9 mouse cellular contexts compared by ENCODE assay signal in genomic region chr13:55328171-55328570, GRCm38 (mm10). TPM values are rescaled to one million over a fixed set of nuclear protein-coding genes. Genes with fewer than 3 reads are reported as not detected.
DNase-seq lines count a peak whose midpoint lies in the region; ATAC-seq and TF ChIP-seq lines count a peak whose summit lies in the region.
"Had no signal": no experiment of that assay in that cellular context is flagged by ENCODE, and none has a peak within 500 bp of the region (broad histone marks: within the 10 kb centered on the region; RNA-seq: fewer than 3 reads in every experiment).

No protein-coding gene starts in this region.

- H3K4me2 ChIP-seq in kidney, postnatal 0 days (ENCODE audit: low read length), result peak overlapping the region; percentile 68
- H3K4me2 ChIP-seq in embryonic facial prominence, embryonic 14.5 days (ENCODE audit: low read depth, low read length), result peak overlapping the region; percentile 92
- peak overlapping the region; percentile 89 for H3K4me2 ChIP-seq in intestine, embryonic 15.5 days (replicated peaks)
- H3K4me2 ChIP-seq in midbrain, postnatal 0 days (ENCODE audit: low read depth, low read length, poor library complexity, severe bottlenecking), result peak overlapping the region; percentile 95; the same call in 1 of the 2 replicates

- ATAC-seq in kidney, postnatal 0 days (replicated peaks; ENCODE audit: low FRiP score, low read depth), result no peak
- ATAC-seq in embryonic facial prominence, embryonic 14.5 days (ENCODE audit: low read depth), result no peak
- no peak for ATAC-seq in intestine, embryonic 15.5 days
- ATAC-seq in midbrain, postnatal 0 days (ENCODE audit: low FRiP score), result no peak

- peaks cover 25% of the 10 kb centered on the region for H3K36me3 ChIP-seq in kidney, postnatal 0 days (ENCODE audit: insufficient read depth, low read length)
- peaks cover 32% of the 10 kb centered on the region for H3K36me3 ChIP-seq in embryonic facial prominence, embryonic 14.5 days (ENCODE audit: control insufficient read depth, insufficient read depth, low read length)
- peaks cover 16% of the 10 kb centered on the region for H3K36me3 ChIP-seq in intestine, embryonic 15.5 days
- H3K36me3 ChIP-seq in midbrain, postnatal 0 days (ENCODE audit: insufficient read depth, low read length), result peaks cover 15% of the 10 kb centered on the region

- 0 out of 2 replicates have a peak overlapping the region, but pooled peaks have one; percentile 3 for H3K9ac ChIP-seq in kidney, postnatal 0 days (ENCODE audit: low read depth, low read length)
- peak overlapping the region; percentile 73 for H3K9ac ChIP-seq in embryonic facial prominence, embryonic 14.5 days (ENCODE audit: low read depth, low read length)
- H3K9ac ChIP-seq in intestine, embryonic 15.5 days, result peak overlapping the region; percentile 72; the same call in 1 of the 2 replicates
- no peak overlapping the region for H3K9ac ChIP-seq in midbrain, postnatal 0 days (replicated peaks; ENCODE audit: low read length, poor library complexity, severe bottlenecking)

- TF ChIP-seq CTCF in kidney, postnatal 0 days (IDR thresholded peaks at IDR 0.05; ENCODE audit: low read depth), result no peak
- no peak for TF ChIP-seq CTCF in midbrain, postnatal 0 days (IDR thresholded peaks at IDR 0.05)

- H3K4me3 ChIP-seq in kidney, postnatal 0 days (replicated peaks; ENCODE audit: low read depth, low read length), result peak overlapping the region; percentile 50; the same call in 1 of the 2 replicates
- H3K4me3 ChIP-seq in embryonic facial prominence, embryonic 14.5 days (ENCODE audit: low read depth, low read length), result peak overlapping the region; percentile 75
- peak overlapping the region; percentile 83 for H3K4me3 ChIP-seq in intestine, embryonic 15.5 days (replicated peaks)
- H3K4me3 ChIP-seq in midbrain, postnatal 0 days (ENCODE audit: low read depth, low read length), result no peak overlapping the region

- H3K27ac ChIP-seq in kidney, postnatal 0 days, result no peak overlapping the region
- no peak overlapping the region for H3K27ac ChIP-seq in embryonic facial prominence, embryonic 14.5 days (replicated peaks; ENCODE audit: low read depth, low read length)
- H3K27ac ChIP-seq in intestine, embryonic 15.5 days, result no peak overlapping the region
- H3K27ac ChIP-seq in midbrain, postnatal 0 days (ENCODE audit: low read depth, low read length), result no peak overlapping the region
- H3K27ac ChIP-seq: macrophage had no signal

- peaks cover 15% of the 10 kb centered on the region for H3K4me1 ChIP-seq in kidney, postnatal 0 days (replicated peaks; ENCODE audit: insufficient read depth, low read length)
- peaks cover 22% of the 10 kb centered on the region for H3K4me1 ChIP-seq in embryonic facial prominence, embryonic 14.5 days (ENCODE audit: control insufficient read depth, insufficient read depth, low read length)
- H3K4me1 ChIP-seq in intestine, embryonic 15.5 days (replicated peaks), result peaks cover 44% of the 10 kb centered on the region
- peaks cover 8% of the 10 kb centered on the region for H3K4me1 ChIP-seq in midbrain, postnatal 0 days (ENCODE audit: insufficient read depth, low read length)

- no peaks in the 10 kb centered on the region for H3K27me3 ChIP-seq in kidney, postnatal 0 days (ENCODE audit: insufficient read depth, low read length)
- H3K27me3 ChIP-seq in embryonic facial prominence, embryonic 14.5 days (replicated peaks; ENCODE audit: control insufficient read depth, insufficient read depth, low read length), result no peaks in the 10 kb centered on the region
- no peaks in the 10 kb centered on the region for H3K27me3 ChIP-seq in intestine, embryonic 15.5 days (replicated peaks)
- no peaks in the 10 kb centered on the region for H3K27me3 ChIP-seq in midbrain, postnatal 0 days (ENCODE audit: insufficient read depth, low read length)

- WGBS in kidney, postnatal 0 days, result 84% methylated on average over 6 of the region's 6 CpGs
- WGBS in embryonic facial prominence, embryonic 14.5 days, result 80% methylated on average over 6 of the region's 6 CpGs
- WGBS in intestine, embryonic 15.5 days, result 87% methylated on average over 6 of the region's 6 CpGs
- 84% methylated on average over 6 of the region's 6 CpGs for WGBS in midbrain, postnatal 0 days

- intact Hi-C loops in left cerebral cortex, postnatal 36 days (cut with DNase I), result no loop called here

- H3K9me3 ChIP-seq in kidney, postnatal 0 days (replicated peaks; ENCODE audit: low read length), result no peaks in the 10 kb centered on the region
- H3K9me3 ChIP-seq in embryonic facial prominence, embryonic 14.5 days (ENCODE audit: control insufficient read depth, low read length), result no peaks in the 10 kb centered on the region
- H3K9me3 ChIP-seq in intestine, embryonic 15.5 days, result no peaks in the 10 kb centered on the region
- no peaks in the 10 kb centered on the region for H3K9me3 ChIP-seq in midbrain, postnatal 0 days (ENCODE audit: low read length)

- DNase-seq in kidney, postnatal 0 days (ENCODE audit: low spot score), result no peak
- no peak for DNase-seq in kidney, postnatal 4 days
- no peak for DNase-seq in embryonic facial prominence, embryonic 14.5 days (ENCODE audit: low spot score)
- no peak for DNase-seq in midbrain, postnatal 0 days (ENCODE audit: low spot score)
- no peak for DNase-seq in layer of hippocampus, adult 18-20 months (ENCODE audit: low spot score in 2 of 2)
- no peak for DNase-seq in adrenal gland, postnatal 25 days
- no peak for DNase-seq in left cerebral cortex, postnatal 36 days (ENCODE audit: low spot score in 2 of 2)

RNA-seq across cellular contexts. Expression of gene Mxd3, which starts 1.5 kb away (rescaled TPM):
- polyA plus RNA-seq in kidney, postnatal 0 days (2015; fragmentation: Nextera tagmentation; extraction: Ambion mirVana), result 14.9 and 15.1 TPM in 2 replicates
- polyA plus RNA-seq in embryonic facial prominence, embryonic 14.5 days (2014; fragmentation: Nextera tagmentation; extraction: Ambion mirVana), result 36.0 and 39.4 TPM in 2 replicates
- 22.3 and 26.0 TPM in 2 replicates for polyA plus RNA-seq in intestine, embryonic 15.5 days (2015; fragmentation: Nextera tagmentation; extraction: Ambion mirVana)
- 6.6 and 7.2 TPM in 2 replicates for total RNA-seq in midbrain, postnatal 0 days (2014; rRNA removed)
- polyA plus RNA-seq in midbrain, postnatal 0 days (2015; fragmentation: Nextera tagmentation; extraction: Ambion mirVana), result 3.5 and 3.6 TPM in 2 replicates
- 1 to 10 TPM in 1 of 2 experiments, under 1 TPM in 1; 0.79 to 1.2 TPM for total RNA-seq in layer of hippocampus, adult 18-20 months (2021)
- 5.0 and 8.3 TPM in 2 replicates for total RNA-seq in adrenal gland, postnatal 25 days (2021)
- total RNA-seq in left cerebral cortex, postnatal 36 days (2021), result 1 to 10 TPM; 1.4 to 2.5 TPM

RNA-seq across cellular contexts. Expression of gene Rab24, which starts 6.4 kb away (rescaled TPM):
- 84.8 and 93.1 TPM in 2 replicates for polyA plus RNA-seq in kidney, postnatal 0 days (2015; fragmentation: Nextera tagmentation; extraction: Ambion mirVana)
- 92.1 and 102 TPM in 2 replicates for polyA plus RNA-seq in embryonic facial prominence, embryonic 14.5 days (2014; fragmentation: Nextera tagmentation; extraction: Ambion mirVana)
- polyA plus RNA-seq in intestine, embryonic 15.5 days (2015; fragmentation: Nextera tagmentation; extraction: Ambion mirVana), result 83.2 and 101 TPM in 2 replicates
- 70.0 and 88.1 TPM in 2 replicates for total RNA-seq in midbrain, postnatal 0 days (2014; rRNA removed)
- polyA plus RNA-seq in midbrain, postnatal 0 days (2015; fragmentation: Nextera tagmentation; extraction: Ambion mirVana), result 83.2 and 84.2 TPM in 2 replicates
- total RNA-seq in layer of hippocampus, adult 18-20 months (2021), result 10 to 100 TPM; 79.1 to 82.6 TPM
- total RNA-seq in adrenal gland, postnatal 25 days (2021), result 58.0 and 87.0 TPM in 2 replicates
- total RNA-seq in left cerebral cortex, postnatal 36 days (2021), result 10 to 100 TPM; 80.9 to 86.8 TPM

RNA-seq across cellular contexts. Expression of gene Prelid1, which starts 7.9 kb away (rescaled TPM):
- 398 and 435 TPM in 2 replicates for polyA plus RNA-seq in kidney, postnatal 0 days (2015; fragmentation: Nextera tagmentation; extraction: Ambion mirVana)
- 413 and 451 TPM in 2 replicates for polyA plus RNA-seq in embryonic facial prominence, embryonic 14.5 days (2014; fragmentation: Nextera tagmentation; extraction: Ambion mirVana)
- 543 and 576 TPM in 2 replicates for polyA plus RNA-seq in intestine, embryonic 15.5 days (2015; fragmentation: Nextera tagmentation; extraction: Ambion mirVana)
- total RNA-seq in midbrain, postnatal 0 days (2014; rRNA removed), result 208 and 210 TPM in 2 replicates
- polyA plus RNA-seq in midbrain, postnatal 0 days (2015; fragmentation: Nextera tagmentation; extraction: Ambion mirVana), result 318 and 326 TPM in 2 replicates
- 100 to 1,000 TPM; 147 to 149 TPM for total RNA-seq in layer of hippocampus, adult 18-20 months (2021)
- 153 and 156 TPM in 2 replicates for total RNA-seq in adrenal gland, postnatal 25 days (2021)
- total RNA-seq in left cerebral cortex, postnatal 36 days (2021), result 100 to 1,000 TPM; 159 to 185 TPM

RNA-seq across cellular contexts. Expression of gene Lman2, which starts 34.4 kb away (rescaled TPM):
- 93.7 and 103 TPM in 2 replicates for polyA plus RNA-seq in kidney, postnatal 0 days (2015; fragmentation: Nextera tagmentation; extraction: Ambion mirVana)
- 102 and 105 TPM in 2 replicates for polyA plus RNA-seq in embryonic facial prominence, embryonic 14.5 days (2014; fragmentation: Nextera tagmentation; extraction: Ambion mirVana)
- polyA plus RNA-seq in intestine, embryonic 15.5 days (2015; fragmentation: Nextera tagmentation; extraction: Ambion mirVana), result 121 and 128 TPM in 2 replicates
- total RNA-seq in midbrain, postnatal 0 days (2014; rRNA removed), result 55.7 and 55.9 TPM in 2 replicates
- polyA plus RNA-seq in midbrain, postnatal 0 days (2015; fragmentation: Nextera tagmentation; extraction: Ambion mirVana), result 32.8 and 35.0 TPM in 2 replicates
- total RNA-seq in layer of hippocampus, adult 18-20 months (2021), result 10 to 100 TPM; 65.9 to 66.8 TPM
- 107 and 109 TPM in 2 replicates for total RNA-seq in adrenal gland, postnatal 25 days (2021)
- total RNA-seq in left cerebral cortex, postnatal 36 days (2021), result 10 to 100 TPM; 54.9 to 61.3 TPM

RNA-seq across cellular contexts. Expression of gene Rgs14, which starts 41.4 kb away (rescaled TPM):
- polyA plus RNA-seq in kidney, postnatal 0 days (2015; fragmentation: Nextera tagmentation; extraction: Ambion mirVana), result 1.6 and 1.7 TPM in 2 replicates
- polyA plus RNA-seq in embryonic facial prominence, embryonic 14.5 days (2014; fragmentation: Nextera tagmentation; extraction: Ambion mirVana), result 1.3 and 3.3 TPM in 2 replicates
- polyA plus RNA-seq in intestine, embryonic 15.5 days (2015; fragmentation: Nextera tagmentation; extraction: Ambion mirVana), result 0.85 and 1.2 TPM in 2 replicates
- total RNA-seq in midbrain, postnatal 0 days (2014; rRNA removed), result 0.44 and 1.1 TPM in 2 replicates
- 1.3 and 1.5 TPM in 2 replicates for polyA plus RNA-seq in midbrain, postnatal 0 days (2015; fragmentation: Nextera tagmentation; extraction: Ambion mirVana)
- 100 to 1,000 TPM; 103 to 112 TPM for total RNA-seq in layer of hippocampus, adult 18-20 months (2021)
- total RNA-seq in adrenal gland, postnatal 25 days (2021), result 0.70 and 0.86 TPM in 2 replicates
- total RNA-seq in left cerebral cortex, postnatal 36 days (2021), result 10 to 100 TPM; 52.3 to 53.7 TPM
